Mouse (Mus musculus) CH12.LX (cell line): ENCODE measurements around the gene Gm20661.

Experiments used
- BHLHE40 ChIP-seq: IDR thresholded peaks from 2 replicates; pipeline ENCODE4 v1.6.1; 2011; ENCODE audit warnings: mild to moderate bottlenecking, low read depth, low read length, improper control_type of control experiment
- CTCF ChIP-seq, 2 experiments: IDR thresholded peaks in 1 of 2; conservative IDR thresholded peaks in 1 of 2; 2 replicates each; pipeline ENCODE4 v1.5.1; 2011 to 2012; ENCODE audit warnings: low read depth in 2 of 2, low read length in 2 of 2, improper control_type of control experiment in 1 of 2, inconsistent platforms in 1 of 2, mild to moderate bottlenecking in 1 of 2, moderate library complexity in 1 of 2
- E2F4 ChIP-seq: IDR thresholded peaks from 2 replicates; pipeline ENCODE4 v1.6.1; 2011; ENCODE audit warnings: low read depth, low read length, improper control_type of control experiment; ENCODE audit not compliant: insufficient replicate concordance
- ZNF384 ChIP-seq: IDR thresholded peaks from 2 replicates; pipeline ENCODE4 v1.6.1; 2012; ENCODE audit warnings: low read depth, low read length, improper control_type of control experiment, inconsistent platforms

GRCm38 (mm10) chr9:107961351-107961762, 21.5 kb upstream of the Gm20661 start:
- no peak for TF ChIP-seq E2F4
- TF ChIP-seq CTCF (conservative IDR thresholded peaks at IDR 0.05 in 1 of 2, IDR thresholded peaks at IDR 0.05 in 1 of 2; ENCODE audit: low read depth in 2 of 2, low read length in 2 of 2), result no peak
- no peak for TF ChIP-seq ZNF384
- no peak for TF ChIP-seq BHLHE40
